Mouse (Mus musculus) kidney, adult 8-10 months (tissue): Measurements from ENCODE around the gene Slx4.
"Not testable (repeated sequence)": the region's sequence is repeated elsewhere in the genome, so short reads cannot be mapped to it uniquely, and the experiment has no call there.

ENCODE experiments used
- DNase-seq, 2 experiments: peaks; one replicate each; pipeline ENCODE4 v3.0.0; 2022

The Slx4 gene

DNA sequence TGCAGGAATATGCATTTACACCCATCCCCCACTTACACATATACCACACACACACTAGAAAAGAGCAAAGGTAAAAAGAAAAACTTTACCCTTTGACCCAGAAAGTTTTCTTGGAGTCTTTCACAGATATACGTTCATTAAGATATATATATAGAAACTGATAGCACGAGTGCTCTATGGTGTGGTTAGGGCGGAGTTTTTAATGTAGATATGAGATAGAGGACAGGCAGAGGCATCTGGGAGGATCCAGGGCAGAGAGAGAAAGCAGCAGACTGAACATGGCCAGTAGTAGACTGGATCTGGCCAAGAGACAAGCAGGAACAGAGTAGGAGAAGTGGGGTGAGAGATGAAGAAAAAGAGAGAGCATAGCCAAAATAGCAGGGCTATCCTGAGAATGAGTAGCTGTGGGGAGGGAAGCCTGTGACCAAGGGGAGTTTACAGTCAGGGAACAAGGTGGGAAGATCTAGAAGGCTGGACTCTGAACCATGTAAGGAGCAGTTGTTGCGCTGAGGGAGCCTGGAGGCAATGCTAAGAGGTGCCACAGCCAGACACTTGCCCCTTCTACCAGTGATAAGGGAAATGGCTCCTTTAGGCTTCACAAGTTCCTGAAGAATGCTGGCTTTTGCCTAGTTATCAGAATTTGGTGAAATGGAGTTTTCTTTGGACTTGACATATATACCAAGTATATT lies 9.5 kb upstream of the Slx4 start:
- no peak for DNase-seq

DNA sequence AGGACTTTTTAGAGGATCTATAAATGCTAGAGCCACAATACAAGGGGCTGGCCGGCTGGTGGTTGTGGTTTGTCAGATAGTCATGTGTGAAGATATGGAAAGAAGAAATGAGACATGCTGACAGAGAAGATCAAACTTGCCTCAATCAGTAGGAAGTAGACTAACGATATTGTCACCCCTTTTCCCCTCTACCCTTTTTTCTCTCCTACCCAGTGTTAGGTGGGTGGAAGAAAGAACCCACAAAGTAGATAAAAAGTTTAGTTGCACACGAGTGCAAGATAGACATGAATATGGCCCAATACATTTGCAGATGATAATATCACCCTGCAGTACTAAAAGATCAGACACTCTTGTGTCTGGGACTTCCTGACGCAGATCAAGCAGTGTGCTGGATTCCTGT lies 15.2 kb downstream of the Slx4 start:
- no peak for DNase-seq

DNA sequence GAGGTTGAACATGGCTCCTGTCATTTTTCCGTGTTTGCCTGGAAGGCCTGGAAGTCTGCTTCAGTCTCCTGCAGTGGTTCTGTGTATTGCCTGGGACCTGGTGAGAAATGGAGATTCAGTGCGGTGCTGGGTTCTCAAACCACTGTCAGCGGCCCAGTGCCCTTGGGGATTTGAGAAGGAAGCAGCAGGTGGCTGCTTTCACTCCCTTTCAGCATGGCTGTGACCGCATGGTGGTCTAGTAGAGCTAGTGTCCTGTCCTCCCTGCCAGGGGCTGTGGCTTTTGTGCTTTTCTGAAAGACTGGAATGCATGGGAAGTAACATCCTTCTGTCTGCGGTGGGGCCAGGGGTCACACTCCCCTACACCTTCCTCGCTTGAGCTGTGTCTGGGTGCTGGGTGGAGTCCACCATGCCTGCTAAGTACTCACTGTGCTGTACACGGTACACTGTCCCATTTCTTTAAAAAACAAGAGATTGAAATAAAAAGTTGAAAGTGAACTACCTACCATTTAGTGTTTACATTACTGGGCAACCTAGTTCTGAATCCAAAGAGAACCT lies 20.3 kb downstream of the Slx4 start:
- DNase-seq = no peak

DNA sequence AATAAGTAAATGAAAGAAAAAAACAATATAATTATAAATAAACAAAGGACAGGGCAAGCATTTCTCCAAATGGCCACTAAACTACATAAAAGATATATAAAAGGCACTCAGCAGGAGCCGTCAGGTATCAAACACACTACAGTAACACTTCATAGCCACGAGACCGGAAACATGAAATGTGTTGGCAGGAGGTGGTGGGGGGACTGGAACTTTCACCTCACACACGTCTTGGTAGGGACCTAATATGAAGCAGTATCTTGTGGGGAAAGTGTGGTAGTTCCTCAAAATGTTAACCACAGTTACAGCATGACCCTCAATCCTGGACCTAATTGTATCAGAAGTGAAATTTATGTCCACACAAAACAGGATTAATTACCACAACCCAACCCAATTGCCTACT lies 21.4 kb downstream of the Slx4 start:
- no peak for DNase-seq

DNA sequence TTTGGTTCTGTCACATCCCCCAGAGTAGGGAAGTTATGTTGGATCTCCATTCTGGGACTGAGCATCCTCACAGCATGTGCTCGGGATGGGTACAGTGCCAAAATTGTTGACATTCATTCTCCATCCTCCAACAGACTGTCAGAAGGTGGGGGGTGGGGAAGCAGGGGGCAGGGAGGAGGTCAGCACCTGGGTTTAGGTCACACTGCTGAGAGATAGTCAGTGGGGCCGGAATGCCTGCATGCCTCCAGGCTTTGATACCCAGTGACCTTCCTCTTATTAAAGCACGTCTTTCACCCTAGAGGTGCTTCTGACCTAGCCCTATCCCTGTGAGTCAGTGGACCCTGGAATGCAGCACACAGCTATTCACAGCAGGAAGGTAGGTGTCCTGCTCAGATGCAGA lies 26.9 kb downstream of the Slx4 start:
- DNase-seq = no peak

DNA sequence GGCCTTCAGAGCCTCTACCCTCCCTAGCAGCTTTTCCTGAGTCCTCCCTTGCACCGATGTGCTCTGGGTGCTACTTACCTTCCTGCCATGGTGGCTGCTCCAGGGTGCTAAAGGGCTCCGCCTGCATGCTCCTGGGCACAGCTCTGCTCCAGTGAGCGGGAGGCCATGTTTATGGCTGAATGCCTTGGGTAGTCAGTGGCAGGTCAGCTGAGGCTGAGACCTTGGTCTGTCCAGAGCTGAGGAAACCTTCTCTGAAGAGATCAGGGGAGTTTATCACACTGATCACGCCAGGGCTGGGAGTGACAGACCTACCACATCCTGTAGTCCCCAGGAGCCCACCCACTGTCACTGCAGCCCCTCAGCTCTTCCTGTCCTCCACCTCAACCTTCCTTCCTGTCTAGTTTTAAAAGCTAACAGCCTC lies 27.3 kb downstream of the Slx4 start, which contains the start of gene Nlrc3:
Gene Nlrc3 (minus strand): TSS at position 382 of the 421 bp plus-strand sequence.
- DNase-seq = peak in 1 of 2 experiments; percentile 14

DNA sequence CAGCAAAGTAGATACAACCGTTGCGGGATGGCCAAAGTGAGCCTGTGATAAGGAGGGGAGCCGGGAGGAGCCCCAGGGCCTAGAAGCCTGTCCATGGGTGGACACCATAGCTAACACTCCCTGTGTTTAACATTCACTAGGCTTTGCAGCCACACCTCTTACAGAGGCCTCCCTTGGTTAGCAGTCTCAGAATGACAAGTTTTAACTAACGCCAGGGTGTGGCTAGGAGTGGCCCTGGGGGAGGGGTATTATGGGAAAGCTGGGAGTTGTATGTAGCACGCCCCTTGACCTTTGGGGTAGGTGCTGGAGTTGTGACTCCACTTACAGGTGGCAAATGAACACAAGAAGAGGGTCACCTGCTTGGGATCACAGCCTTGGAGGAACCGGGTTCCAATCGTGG lies 27.9 kb downstream of the Slx4 start:
- no peak for DNase-seq

DNA sequence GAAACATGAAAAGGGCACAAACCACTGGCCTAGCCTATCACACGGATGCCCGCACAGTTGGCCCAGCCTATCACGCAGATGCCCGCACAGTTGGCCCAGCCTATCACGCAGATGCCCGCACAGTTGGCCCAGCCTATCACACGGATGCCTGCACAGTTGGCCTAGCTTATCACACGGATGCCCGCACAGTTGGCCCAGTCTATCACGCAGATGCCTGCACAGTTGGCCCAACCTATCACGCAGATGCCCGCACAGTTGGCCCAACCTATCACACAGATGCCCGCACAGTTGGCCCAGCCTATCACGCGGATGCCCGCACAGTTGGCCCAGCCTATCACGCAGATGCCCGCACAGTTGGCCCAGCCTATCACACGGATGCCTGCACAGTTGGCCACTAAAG lies 29.1 kb downstream of the Slx4 start:
- not testable (repeated sequence) for DNase-seq

DNA sequence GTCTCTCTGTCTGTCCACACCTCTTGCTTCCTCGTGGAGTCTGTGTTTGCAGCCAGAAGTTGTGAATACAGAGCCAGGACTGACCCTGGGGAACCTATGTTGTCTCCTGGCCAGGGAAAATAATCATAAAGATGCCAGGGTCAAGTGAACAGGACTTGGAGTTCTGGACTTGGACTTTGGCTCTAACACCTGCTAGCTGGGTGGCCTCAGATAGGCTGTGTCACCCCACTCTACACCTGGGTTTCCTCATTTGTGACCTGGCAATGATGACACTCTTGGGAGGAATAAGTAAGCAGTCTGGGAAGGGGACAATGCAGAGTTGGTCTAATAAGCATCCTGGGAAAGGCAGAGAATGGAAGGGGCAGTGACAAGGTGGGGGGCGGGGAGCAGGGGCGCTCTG lies 38.0 kb downstream of the Slx4 start:
- DNase-seq = no peak

DNA sequence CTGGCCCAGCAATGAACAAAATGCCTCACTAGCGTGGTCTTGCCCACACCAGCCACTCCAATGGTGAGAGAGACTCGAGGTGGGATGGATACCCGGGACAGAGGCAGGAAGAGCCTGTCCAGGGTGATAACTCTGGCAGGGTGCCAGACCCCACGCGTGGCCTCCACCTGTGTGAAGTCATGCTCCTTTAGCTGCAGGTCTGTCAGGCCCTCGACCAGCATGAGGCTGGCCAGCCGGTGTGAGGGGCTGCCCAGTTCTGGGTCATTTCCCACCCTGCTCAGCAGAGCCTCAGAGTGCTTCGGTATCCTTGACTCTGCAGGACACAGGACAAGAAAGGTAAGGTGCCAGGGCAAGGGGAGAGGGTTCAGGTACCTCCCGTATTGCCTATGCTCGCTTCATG lies 38.6 kb downstream of the Slx4 start:
- DNase-seq = no peak

DNA sequence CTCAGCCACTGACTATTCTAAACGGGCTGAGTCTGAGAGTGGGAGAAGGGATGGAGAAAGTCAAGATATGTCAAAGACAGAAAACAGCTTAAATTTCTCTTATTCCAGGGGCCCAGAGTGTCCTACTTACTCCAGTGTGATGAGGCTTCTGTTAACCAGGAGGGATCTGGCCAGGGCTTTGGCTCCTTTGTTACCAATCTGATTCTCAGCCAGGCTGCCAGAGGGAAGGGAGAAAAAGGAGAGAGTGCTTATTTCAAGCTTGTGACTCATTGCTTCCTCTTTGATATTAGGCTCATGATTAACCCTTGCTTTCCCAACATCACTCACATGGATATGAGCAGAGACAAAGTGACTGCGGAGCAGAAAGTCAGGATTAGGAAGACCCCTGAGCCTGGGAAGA lies 44.3 kb downstream of the Slx4 start:
- DNase-seq = no peak

DNA sequence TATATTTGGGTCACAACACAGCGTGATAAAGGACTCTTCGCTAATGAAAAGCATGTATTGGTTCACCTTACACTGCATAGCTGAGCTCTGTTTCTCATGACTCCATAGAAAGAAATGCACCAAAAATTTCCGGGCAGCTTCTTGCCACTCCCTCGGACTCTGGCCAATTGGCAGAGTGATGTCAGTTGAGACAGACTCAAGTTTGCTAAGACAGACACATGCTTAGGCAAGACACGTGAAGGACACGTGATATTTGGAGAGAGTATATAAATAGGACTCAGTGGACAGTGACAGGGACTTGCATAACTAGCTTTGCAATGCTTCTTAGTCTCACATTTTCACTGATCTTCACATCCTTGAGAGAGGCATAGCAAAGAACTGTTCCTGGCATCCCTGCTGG lies 47.2 kb downstream of the Slx4 start:
- DNase-seq = peak in 1 of 2 experiments; percentile 43

DNA sequence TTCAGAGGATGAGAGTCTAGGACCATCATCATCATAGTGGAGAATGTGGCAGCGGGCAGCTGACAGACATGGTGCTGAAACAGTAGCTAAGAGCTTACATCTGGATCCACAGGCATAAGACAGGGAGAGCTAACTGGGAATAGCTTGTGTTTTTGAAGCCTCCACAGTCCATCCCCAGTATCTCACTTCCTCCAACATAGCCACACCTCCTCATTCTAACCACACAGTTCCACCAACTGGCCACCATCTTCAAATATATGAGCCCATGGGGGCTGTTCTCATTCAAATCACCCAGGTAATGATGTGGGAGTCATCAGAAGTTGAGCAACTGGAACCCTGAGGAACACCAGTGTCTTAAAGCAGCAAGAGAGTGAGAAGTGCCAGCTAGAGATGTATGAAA lies 52.4 kb downstream of the Slx4 start:
- no peak for DNase-seq

DNA sequence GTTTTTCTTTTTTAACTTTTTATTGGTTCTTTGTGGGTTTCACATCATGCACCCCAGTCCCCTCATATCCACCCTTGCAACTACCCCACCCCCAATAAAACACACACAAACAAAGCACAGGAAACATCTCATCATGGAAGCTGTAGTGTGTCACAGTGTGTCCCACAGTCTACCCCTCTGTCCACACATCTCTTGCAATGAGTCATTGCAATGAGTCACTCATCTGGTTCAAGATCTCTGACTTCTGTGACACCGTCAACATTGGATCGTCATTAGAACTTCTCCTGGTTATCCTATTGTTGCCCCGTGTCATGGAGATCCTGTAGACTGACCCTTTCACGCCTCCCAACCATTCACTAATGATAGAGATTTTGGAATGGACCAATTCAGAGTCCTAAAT lies 68.9 kb downstream of the Slx4 start:
- no peak for DNase-seq

DNA sequence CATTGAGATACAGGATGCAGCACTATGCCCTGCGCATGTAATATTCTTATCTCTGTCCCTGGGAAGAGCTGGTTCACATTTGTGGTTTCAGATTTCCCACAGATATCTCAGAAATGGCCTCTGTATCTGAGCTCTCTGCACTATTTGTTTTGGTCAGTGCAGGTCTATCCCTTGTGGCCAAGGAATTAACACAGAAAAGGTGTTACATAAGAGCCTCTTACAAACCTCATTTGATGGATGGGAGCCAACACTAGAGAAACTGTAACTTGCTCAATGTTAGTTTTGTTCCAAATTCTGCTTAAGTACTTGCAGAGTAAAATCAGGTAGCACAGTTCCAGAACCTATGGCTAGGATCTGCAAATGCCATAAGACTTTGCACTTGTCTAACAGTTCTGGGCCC lies 69.5 kb downstream of the Slx4 start:
- peak; percentile 19 to 75 for DNase-seq

DNA sequence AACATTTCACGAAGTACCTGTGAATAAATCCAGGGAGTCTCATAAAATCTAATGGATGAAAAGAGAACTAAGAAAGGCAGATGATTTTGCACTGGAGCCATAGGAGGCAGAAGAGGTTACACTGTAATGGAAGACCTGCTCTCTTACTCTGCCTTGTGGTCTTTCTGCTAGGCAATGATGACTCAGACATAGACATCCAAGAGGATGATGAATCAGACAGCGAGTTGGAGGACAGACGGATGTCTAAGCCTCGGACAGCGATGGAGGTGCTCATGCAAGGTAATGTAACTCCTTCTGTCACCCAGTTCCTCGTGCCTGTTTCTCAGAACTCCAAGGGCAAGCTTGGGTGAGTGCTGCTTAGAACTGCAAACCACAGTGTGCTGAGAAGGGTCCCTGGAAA lies 70.0 kb downstream of the Slx4 start:
- DNase-seq = no peak

DNA sequence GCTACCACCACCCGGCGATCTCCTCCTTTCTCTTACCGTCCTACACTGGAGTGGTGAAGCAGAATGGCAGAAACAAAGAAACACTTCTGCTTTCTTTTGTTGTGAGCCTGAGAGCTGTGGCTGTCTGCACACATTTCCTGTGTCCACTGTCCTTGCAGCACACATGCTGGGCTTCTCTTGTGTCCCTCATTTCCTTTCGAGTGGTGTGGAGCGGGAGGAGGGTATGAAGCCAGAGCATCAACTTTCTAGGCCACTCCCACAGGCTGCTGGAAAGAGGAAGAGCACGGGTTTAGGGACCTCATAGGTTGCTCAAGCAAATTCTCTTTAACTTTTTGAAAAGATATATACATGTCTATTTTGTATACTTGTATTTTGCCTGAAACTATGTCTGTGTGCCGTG lies 74.4 kb downstream of the Slx4 start:
- DNase-seq = no peak
